Mouse (Mus musculus) cerebellum, postnatal 36 days (tissue): Measurements from ENCODE around the gene Pprc1.

Experiments
- DNase-seq, 2 experiments: peaks; one replicate each; pipeline ENCODE4 v3.0.0; 2021 to 2022; ENCODE audit warnings: mixed read lengths in 2 of 2

Gene Pprc1

DNA sequence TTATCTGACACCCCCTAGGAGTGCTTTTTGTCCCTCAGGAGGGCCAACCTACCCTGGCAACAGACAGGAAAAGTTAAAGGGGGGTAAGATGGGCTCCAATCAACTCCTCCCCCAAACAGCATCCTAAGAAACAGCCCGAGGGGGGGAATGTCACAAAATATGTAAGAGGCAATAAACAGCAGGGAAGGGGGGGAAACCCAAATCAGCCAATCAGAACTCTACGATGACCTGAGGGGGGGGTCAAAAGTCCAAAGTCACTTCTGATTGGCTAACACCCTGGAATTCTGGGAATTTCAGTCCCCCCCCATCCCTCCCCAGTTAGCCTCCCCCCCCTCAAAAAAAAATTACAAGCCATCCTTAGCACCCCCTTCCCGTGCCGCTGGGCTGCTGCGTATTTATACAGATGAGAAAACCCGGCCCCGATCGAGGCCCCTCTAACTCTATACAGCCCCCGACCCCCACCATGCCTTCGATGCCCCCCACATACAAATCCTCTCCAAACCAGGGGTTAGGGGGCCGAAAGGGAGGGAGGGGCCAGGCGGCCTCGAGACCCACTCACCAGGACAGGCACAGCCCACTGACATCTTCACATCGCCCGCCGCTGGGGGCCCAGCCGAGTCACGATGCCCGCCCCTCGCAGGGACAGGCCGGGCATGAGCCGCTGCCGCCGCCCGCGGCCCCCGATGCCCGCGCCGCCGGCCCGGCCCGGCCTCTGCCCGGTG, at the start of gene Pprc1:
Gene Pprc1, plus strand, starts transcription at position 616 of the 722 bp plus-strand sequence.
- no peak for DNase-seq

GRCm38 (mm10) chr19:45997365-45997764, 47.3 kb upstream of the Pprc1 start:
- no peak for DNase-seq

DNA sequence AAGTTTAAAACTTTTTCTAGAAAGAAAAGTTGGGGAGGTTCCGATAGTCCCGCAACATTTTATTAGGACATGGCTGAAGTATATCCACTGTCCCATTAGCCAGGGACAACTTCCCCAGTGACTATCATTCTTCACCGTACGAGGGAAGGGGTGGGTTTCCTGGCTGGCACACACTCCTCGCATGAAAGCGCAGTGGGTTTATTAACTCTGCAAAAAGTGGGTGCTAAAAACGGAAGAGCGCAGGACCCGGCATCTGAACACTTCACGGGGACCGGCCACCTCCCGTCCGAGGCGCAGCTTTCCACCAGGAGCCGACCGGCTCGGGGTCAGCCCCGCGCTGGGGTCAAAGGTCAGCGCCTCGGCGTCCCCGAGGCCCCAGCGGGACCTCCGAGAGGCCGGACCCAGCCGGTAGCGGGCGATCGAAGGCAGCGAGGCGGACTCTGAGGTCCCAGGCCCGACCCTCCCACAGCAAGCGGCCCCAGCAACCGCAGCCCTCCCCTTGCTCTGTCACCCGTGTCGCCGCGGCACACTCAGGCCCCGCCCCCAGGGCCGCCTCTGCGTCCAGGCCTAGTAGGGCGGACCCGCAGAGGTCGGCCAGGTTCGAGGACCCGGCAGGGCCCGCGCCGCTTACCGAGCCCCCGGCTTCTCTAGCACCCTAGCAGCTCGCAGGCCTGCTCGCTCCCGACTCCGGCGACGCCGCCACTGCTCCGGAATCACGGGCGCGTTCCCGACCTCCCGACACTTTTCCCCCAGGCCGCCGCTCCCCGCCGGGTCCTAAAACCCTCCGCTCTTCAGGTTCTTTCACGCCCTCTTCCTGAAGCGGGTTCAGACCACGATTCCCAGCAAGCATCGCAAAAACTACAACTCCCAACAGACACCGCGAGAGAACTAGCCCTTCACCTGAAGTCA, 46.6 kb upstream of the Pprc1 start, which contains the start of gene Armh3:
Gene Armh3, minus strand, starts transcription at position 704 of the 909 bp plus-strand sequence.
- peak; percentile 93 to 94 for DNase-seq

- no peak for DNase-seq
These were observed 45.9 kb upstream of the Pprc1 start for GRCm38 (mm10) chr19:45998694-45999217.

DNA sequence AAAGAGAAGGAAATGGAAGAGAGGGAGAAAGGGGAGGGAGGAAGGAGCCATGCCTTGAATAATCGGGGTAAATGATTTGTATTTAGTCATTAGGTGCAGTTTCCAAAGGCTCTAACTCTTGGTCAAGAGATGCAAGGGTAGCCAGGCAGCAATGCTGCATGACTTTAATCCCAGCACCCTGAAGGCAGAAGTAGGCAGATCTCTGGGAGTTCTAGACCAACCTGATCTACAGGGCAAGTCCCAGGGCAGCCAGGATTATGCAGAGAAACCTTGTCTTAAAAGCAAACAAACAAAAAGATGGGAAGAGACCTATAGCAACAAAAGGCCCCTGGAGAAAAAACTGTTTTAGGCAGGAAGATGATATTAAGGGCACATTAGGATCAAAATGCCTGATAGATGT, 45.3 kb upstream of the Pprc1 start:
- DNase-seq, result no peak

DNA sequence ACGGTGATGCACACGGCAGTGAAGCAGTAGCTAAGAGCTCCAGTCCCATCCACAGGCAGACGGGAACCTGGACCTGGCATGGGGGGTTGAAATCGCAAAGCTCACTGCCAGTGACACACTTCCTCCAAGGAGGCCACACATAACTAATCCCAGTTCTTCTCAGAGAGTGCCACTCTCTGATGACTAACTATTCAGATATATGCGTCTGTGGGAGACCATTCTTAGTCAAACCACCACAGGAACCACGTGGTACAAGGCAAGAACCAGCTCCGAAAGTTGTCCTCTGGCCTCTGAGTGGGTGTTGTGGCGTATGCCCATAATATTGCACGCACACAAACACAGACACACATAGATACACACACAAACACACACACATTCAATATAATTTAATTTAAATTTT, 42.4 kb upstream of the Pprc1 start:
- DNase-seq, result no peak

- DNase-seq, result peak; percentile 80 to 87
These were observed 41.1 kb upstream of the Pprc1 start, which contains the start of gene Hps6 for GRCm38 (mm10) chr19:46003371-46004226. Hps6 (plus strand) TSS chr19:46003508.

DNA sequence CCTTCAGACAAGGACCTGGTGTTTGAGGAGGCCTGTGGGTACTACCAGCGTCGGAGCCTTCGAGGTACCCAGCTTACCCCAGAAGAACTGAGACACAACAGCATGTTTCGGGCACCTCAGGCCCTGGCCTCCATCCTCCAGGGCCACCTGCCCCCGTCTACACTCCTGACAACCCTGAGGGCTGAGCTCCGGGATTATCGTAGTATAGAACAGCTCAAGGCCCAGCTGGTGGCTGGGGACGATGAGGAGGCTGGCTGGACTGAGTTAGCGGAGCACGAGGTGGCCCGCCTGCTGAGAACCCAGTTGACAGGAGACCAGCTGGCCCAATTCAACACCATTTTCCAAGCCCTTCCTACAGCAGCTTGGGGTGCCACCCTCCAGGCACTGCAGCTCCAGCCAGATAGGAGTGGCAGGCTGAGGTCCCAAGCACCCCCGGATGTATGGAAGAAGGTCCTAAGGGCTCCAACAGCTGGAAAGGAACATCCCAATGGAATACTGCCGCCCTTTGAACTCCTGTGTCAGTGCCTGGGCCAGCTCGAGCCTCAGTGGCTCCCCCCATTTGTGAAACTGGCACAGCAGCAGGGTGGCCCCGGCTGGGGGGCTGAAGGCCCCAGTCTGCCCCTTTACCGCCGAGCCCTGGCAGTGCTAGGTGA, 39.7 kb upstream of the Pprc1 start:
- DNase-seq, result no peak

DNA sequence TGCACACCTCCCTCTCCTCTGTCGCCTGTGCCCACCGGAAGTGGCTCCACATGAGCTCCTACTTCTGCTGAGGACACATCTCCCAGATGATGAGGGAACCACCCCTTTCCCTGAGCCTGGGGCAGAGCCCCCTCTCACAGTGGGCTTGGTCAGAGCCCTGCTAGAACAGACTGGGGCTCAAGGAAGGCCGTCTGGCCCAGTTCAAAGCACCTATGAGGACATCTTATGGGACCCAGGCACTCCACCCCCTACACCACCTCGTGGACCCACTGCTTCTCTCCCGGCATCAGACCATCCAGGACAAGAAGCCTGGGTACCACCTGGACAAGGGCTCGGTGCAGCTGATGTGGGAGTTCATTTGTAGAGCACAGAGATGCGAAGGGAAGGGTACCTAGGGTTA, 39.0 kb upstream of the Pprc1 start:
- no peak for DNase-seq

DNA sequence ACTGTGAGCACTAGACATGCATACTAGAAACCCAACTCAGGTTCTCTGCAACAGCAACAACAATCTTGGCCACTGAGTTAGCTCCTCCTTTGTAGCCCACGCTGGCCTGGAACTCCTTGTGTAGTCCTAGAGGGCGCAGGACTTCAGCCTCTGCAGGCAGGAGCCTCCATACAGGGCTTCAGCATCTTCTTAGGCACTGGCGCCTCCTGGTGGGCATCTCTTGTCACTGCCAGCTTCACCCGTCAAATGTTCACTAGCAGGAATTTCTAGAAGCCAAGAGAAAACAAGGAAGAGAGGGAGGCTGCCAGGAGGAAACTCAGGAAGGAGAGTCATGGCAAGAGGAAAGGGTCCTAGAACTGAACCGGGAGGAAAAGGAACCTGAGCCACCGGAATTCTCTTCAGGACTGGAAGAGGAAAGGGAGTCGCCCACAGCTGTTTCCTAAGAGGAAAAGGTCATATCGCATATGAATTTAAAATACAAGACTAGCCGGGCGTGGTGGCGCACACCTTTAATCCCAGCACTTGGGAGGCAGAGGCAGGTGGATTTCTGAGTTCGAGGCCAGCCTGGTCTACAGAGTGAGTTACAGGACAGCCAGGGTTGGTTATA, 30.0 kb upstream of the Pprc1 start:
- DNase-seq, result peak; percentile 91 to 94

DNA sequence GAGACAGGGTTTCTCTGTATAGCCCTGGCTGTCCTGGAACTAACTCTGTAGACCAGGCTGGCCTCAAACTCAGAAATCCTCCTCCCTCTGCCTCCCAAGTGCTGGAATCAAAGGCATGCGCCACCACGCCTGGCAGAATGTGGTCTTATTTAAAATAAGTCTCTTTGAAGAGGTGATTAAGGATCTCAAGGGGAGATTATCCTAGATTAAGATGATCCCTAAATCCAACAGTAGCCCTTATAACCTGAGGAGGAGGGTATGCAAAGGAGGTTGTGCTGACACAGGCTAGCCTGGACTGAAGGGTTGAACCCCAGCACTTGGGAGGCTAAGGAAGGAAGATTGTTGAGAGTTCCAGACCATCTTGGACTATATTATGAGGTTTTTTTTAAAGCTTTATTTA, 28.7 kb upstream of the Pprc1 start:
- no peak for DNase-seq

GRCm38 (mm10) chr19:46024959-46025358, 19.7 kb upstream of the Pprc1 start:
- DNase-seq, result no peak

DNA sequence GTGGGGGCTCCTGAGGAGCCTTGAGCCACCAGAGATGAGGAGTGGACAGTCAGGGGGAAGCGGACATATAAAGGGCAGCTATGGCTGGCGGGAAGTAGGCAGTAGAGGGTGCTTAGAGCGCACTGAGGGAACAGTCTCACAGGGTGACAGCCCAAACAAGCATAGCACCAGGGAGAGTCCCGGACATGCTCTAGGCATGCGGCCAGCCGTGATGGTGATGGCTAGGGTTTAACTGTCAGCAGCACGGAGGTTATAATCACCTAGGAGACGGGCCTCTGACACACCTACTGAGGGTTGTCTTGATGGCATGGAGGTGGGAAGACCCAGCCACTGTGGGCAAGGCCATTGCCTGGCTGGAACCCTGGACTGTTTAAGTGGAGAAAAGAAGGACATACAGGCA, 18.1 kb upstream of the Pprc1 start:
- no peak for DNase-seq

DNA sequence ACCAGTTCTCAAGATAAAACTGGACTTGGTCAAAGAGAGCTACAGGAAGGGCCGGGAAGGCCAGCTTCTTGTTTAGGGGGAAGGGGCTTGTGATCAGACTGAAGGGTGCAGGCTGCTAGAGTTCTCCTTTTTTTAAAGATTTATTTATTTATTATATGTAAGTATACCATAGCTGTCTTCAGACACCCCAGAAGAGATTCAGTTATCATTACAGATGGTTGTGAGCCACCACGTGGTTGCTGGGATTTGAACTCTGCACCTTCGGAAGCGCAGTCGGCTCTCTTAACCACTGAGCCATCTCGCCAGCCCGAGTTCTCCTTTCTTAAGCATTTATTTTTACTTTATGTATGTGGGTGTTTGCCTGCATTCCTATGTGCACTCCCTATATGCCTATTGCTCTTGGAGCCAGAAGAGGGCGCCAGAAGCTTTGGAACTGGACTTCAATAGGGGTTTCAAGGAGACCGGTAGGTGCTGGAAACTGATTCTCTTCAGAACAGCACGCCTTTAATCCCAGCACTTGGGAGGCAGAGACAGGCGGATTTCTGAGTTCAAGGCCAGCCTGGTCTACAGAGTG, 15.9 kb upstream of the Pprc1 start:
- no peak for DNase-seq

DNA sequence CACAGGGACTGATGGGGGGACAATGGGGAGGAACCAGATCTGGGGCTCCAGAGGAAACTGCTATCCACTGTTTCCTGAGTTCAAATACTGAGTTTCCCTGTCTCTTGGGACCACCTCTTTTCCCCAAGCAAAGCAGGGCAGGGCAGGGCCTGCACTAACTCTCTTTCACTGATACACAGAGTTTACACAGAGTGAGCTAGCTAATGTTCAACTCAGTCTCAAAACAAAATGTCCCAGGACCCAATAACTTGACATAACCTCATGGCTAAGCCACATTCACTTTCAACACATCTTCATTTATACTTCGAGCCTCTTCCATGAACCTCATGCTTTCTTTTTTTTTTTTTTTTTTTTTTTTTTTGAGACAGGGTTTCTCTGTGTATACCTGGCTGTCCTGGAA, 15.0 kb upstream of the Pprc1 start:
- no peak for DNase-seq

DNA sequence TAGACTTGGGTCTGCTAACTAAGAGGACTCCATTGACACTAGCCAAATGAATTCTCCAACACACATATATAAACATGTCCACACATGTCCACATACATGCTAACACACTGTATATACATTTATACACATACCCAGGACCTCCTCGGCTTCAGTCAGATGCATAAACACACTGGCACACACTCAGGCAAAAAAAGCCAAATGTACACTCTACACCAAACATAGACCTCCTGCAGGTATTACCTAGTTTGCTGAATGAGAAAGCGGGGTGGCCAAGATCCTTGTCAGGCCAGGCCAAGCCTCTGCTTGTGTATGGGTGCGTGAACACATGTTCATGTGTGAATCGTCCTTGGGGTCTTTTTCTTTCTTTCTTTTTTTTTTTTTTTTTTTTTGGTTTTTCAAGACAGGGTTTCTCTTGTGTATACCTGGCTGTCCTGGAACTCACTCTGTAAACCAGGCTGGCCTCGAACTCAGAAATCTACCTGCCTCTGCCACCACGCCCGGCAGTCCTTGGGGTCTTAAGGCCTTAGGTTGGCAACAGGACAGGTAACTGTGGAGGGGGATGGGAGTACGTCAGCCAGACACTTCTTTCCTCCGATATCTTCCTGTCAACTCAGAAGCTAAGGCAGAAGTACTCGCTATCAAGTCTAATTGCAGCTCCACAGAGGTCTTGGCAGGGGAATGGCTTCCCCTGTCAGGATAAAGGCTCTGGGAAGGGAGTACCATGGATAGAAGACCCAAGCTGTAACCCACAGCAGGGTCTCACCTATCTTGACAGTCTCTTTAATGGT, 14.3 kb upstream of the Pprc1 start:
- no peak for DNase-seq

DNA sequence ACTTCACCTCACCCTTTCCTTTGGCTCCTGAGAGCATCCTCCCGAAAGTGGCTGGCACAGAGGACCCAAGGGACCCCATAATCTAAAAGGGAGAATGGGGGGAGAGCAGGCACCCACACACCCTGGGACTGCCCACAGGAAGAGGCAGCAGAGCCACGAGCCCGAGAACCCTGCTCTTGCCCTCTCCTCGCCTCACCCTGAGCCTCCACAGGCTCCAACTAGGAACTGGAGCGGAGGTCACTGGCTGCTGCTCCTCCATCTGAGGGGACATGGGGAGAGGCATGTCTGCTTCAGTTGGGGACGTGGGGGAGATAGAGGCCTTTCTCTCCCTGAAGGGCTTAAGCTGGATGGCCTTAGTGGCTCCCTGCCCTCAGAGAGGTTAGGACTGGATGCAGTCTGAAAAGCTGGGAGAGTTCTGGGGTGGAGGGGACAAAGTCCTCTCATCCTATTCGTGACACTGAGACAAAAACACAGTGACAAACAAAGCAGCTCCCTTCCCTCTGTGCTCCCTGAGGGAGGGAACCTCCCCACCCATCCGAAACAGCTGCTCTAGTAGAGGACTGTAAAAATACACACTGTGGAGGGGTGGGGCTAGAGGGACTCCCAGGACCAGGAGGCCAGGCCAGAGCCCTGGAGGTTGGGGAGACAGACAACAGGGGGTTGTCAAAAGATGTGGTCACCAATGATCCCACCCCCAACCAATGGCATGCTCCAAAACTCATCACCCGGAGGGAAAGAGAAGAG, 12.8 kb upstream of the Pprc1 start:
- no peak for DNase-seq

DNA sequence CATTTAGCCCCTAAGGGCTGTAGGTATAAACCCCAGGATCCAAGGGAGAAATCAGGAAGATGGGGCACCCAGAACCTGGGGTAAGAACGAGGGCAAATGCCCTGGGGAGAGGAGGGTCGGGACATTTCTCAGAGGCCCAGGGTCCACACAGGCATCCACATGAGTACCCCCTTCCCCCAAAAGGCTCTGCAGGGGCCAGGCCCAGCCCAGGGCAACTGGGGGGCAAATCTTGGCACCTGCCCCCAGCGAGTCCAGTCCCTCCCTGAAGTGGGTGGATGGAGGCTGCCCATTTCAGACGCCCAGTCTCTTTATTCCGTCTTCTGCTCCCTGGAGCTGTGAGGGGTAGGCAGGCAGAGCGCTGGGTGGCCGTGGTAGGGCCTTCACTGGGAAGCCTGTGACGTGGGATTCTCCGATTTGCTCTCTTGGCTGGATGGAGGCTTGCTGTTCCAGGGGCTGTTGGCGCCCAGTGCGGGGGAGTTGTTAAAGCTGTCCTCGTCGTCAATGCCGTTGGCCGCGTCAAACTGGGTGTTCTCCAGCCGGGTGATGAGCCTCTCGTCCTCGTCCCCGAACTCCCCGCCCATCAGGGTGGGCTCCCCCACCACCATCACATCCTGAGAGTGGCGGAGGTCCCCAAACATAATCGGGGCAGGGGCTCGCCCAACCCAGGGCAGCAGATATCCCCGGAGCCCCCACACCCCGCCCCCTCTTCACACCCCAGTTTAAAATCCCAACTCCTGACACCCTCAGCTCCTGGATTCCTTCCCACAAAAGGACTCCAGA, 11.8 kb upstream of the Pprc1 start:
- no peak for DNase-seq

DNA sequence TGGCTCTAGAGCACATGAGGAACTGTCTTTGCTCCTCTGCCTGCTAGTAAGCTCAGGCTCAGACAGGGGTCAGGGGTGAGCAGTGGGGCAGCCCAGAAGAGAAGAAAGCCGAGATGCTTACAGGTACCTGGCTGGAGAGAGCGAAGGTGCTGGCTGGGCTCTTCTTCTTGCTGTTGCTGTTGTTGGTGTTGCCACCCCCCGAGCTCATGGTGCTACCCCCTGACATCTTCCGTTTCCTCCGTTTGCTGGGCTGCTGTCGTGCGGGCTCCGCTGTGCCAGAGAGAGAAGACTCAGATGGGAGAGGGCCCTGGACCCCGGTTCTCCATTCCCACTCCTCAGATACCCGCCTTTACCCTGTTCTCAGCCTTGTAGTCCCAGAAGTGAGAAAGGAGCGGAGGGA, 10.8 kb upstream of the Pprc1 start:
- DNase-seq, result no peak
